Mouse (Mus musculus): Measurements from ENCODE around the gene Cep135. TPM values are rescaled to one million over a fixed set of nuclear protein-coding genes. Genes with fewer than 3 reads are reported as not detected.

Gene Cep135
- polyA plus RNA-seq, 2 experiments = 6.9 to 10.3 TPM

DNA sequence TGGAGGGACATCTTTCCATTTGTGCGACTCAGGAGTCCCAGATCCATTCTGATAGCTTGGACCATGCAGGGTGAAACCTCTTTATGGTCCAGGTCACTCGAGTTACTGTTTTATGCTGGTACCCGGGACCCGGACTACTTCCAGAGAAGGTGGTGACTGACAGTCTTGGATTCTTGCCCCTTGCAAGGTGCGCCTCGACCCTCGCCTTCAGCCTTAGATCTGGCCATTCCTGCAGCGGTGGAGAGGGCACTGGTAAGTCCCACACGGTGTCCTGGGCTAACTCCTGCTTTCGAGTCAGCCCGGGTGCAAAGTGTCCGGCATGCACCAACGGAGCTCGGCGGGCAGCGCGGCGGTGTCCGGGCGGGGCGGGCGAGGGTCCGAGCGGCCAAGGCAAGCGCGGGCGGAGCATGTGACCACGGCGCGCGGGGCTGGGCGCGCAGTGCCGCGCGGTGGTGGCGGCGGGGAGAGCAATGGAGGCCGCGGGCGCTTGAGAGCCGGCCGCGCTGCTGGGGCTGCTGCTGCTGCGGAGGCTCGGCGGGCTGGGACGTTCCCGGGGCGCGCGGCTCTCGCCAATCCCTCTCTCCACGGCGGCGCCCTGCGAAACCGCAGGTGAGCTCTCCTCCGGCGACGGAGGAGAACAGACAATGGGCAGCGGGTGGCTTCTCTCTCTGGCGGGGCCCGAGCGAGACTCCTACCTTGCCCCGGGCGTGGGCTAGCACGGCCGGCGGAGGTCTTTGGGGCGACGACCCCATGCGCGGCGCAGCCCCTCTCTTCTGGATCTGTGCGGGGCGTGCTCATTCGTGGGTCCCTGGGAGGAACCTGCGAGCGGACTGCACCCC is 69.0 kb downstream of the Cep135 start:
- Histone ChIP-seq H3K9ac (ENCODE audit: low read depth, low read length, severe bottlenecking) (peak overlapping the region; percentile 90), H3K4me2 (replicated peaks; ENCODE audit: low read depth, low read length, severe bottlenecking) (peak overlapping the region; percentile 96), H3K36me3 (ENCODE audit: control insufficient read depth, insufficient read depth, low read length) (no peaks in the 10 kb centered on the region), H3K9me3 (ENCODE audit: control insufficient read depth, low read length) (no peaks in the 10 kb centered on the region), H3K4me1 (ENCODE audit: control insufficient read depth, insufficient read depth, low read length) (peaks cover 8% of the 10 kb centered on the region), H3K4me3 (replicated peaks; ENCODE audit: low read length) (peak overlapping the region; percentile 78), H3K27me3 (ENCODE audit: control insufficient read depth, insufficient read depth, low read length) (no peaks in the 10 kb centered on the region), H3K27ac (replicated peaks; ENCODE audit: low read depth, low read length) (peak overlapping the region; percentile 83)
- DNase-seq (ENCODE audit: low spot score) = peak; percentile 65
- 0 out of 2 replicates have a peak, but pooled peaks have one; percentile 24 for TF ChIP-seq POLR2A (IDR thresholded peaks at IDR 0.05; ENCODE audit: borderline replicate concordance, extremely low read depth, insufficient read depth, insufficient read length)
- ATAC-seq (ENCODE audit: low FRiP score, low read depth) = peak; percentile 90
- WGBS = 2% methylated on average over 69 of the region's 80 CpGs

DNA sequence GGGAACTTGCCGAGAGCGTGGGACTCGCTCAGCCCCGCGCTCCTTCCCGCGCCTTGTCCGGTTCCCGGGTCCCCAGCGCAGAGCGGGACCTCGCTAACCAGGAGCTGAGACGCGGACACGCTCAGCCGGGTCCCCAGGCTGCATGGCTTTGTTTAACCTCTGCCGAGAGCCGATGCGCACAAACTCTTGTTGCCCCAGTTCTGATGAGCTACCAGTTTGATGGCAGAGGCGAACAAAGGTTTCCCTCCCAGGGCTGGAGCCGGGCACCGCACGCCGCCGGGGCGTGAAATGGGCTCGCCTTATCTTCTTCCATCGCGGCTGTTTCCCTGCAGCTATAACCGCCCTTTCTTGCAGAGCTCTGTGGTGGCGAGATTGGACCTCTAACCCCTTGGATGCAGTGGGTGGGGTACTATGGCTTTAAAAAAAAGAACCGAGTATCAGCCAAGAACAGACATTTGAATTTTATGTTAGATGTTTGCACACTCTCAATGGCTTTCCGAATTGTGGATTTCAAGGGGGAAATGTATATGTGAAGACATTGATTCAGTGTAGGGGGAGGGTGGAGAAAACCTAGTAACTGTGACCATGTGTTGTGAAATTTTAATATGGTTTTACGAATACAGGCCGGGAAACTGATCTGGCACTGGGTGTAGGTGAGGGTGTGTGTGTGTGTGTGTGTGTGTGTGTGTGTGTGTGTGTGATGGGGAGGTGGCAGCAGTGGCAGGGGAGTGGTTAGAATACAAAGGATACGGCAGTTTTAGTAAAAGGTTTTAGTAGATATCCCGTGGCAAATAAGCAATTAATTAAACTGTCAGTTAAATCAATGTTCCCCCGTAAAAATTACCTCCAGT is 69.8 kb downstream of the Cep135 start:
- no peaks in the 10 kb centered on the region for H3K9me3 ChIP-seq (ENCODE audit: control insufficient read depth, low read length)
- H3K4me1 ChIP-seq (ENCODE audit: control insufficient read depth, insufficient read depth, low read length) = peaks cover 8% of the 10 kb centered on the region
- DNase-seq (ENCODE audit: low spot score) = peak; percentile 25
- peak overlapping the region; percentile 96 for H3K4me2 ChIP-seq (replicated peaks; ENCODE audit: low read depth, low read length, severe bottlenecking)
- TF ChIP-seq POLR2A (IDR thresholded peaks at IDR 0.05; ENCODE audit: borderline replicate concordance, extremely low read depth, insufficient read depth, insufficient read length) = peak; percentile 56; the same call in 1 of the 2 replicates
- peak overlapping the region; percentile 83 for H3K27ac ChIP-seq (replicated peaks; ENCODE audit: low read depth, low read length)
- ATAC-seq (ENCODE audit: low FRiP score, low read depth) = peak; percentile 66
- under 1% methylated on average over 38 of the region's 38 CpGs for WGBS
- peak overlapping the region; percentile 78 for H3K4me3 ChIP-seq (replicated peaks; ENCODE audit: low read length)
- H3K36me3 ChIP-seq (ENCODE audit: control insufficient read depth, insufficient read depth, low read length) = no peaks in the 10 kb centered on the region
- H3K9ac ChIP-seq (ENCODE audit: low read depth, low read length, severe bottlenecking) = peak overlapping the region; percentile 90
- H3K27me3 ChIP-seq (ENCODE audit: control insufficient read depth, insufficient read depth, low read length) = no peaks in the 10 kb centered on the region

DNA sequence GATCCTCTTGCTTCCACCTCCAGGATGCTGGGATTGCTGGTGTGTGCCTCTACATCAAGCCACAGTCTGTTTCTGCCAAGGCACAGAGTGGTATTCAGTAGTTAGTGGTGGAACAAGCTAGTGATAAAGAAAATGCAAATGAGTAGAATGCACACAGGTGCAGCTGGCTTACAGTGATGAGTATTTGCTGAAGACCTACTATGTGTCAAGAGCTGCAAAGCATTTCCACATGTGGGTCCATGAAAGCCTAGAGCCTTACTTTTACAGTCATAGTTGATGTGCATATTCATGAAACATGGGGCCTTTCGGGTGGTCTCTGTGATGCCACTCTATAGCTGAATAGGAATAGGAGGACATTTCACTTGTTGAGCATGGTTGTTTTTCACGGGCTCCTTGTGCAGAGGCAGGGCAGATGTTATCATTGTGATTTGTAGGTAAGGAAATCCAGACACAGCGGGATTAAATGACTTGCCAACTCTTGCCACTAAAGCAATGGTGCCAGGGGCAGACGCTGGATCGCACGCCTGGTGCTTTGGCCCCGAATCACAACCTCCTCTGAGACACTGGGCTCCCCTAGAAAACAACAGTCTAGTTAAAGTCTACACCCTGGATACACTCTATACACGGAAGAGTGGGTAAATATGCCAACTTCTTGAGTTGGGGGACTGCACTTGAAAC is 71.6 kb downstream of the Cep135 start:
- Histone ChIP-seq H3K27ac (replicated peaks; ENCODE audit: low read depth, low read length) (no peak overlapping the region), H3K36me3 (ENCODE audit: control insufficient read depth, insufficient read depth, low read length) (no peaks in the 10 kb centered on the region), H3K27me3 (ENCODE audit: control insufficient read depth, insufficient read depth, low read length) (no peaks in the 10 kb centered on the region), H3K4me3 (replicated peaks; ENCODE audit: low read length) (no peak overlapping the region), H3K4me1 (ENCODE audit: control insufficient read depth, insufficient read depth, low read length) (peaks cover 8% of the 10 kb centered on the region), H3K4me2 (replicated peaks; ENCODE audit: low read depth, low read length, severe bottlenecking) (no peak overlapping the region), H3K9ac (ENCODE audit: low read depth, low read length, severe bottlenecking) (no peak overlapping the region), H3K9me3 (ENCODE audit: control insufficient read depth, low read length) (no peaks in the 10 kb centered on the region)
- no peak for ATAC-seq (ENCODE audit: low FRiP score, low read depth)
- WGBS = 84% methylated on average over 8 of the region's 8 CpGs
- no peak for TF ChIP-seq POLR2A (IDR thresholded peaks at IDR 0.05; ENCODE audit: borderline replicate concordance, extremely low read depth, insufficient read depth, insufficient read length)
- DNase-seq (ENCODE audit: low spot score) = no peak

DNA sequence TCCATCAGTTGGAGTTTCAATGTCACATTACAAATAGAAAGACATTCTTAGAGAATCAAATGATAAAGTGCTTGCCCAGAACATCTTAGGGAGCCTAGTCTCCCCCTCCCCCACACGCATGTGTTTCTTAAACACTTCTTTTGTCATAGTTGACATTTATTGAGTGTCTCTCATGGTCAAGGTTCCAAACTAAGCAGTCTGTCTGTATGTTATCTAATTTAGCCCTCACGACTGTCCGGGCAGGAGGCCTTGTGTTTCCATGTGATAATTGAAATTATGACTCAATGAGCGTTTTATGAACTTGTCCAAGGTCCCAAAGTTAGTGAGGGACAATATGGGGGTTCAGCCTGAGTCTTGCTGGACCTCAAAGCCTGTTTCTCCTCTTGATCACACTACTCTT is 72.8 kb downstream of the Cep135 start:
- DNase-seq (ENCODE audit: low spot score) = no peak
- no peak overlapping the region for H3K4me2 ChIP-seq (replicated peaks; ENCODE audit: low read depth, low read length, severe bottlenecking)
- TF ChIP-seq POLR2A (IDR thresholded peaks at IDR 0.05; ENCODE audit: borderline replicate concordance, extremely low read depth, insufficient read depth, insufficient read length) = no peak
- no peak for ATAC-seq (ENCODE audit: low FRiP score, low read depth)
- no peaks in the 10 kb centered on the region for H3K9me3 ChIP-seq (ENCODE audit: control insufficient read depth, low read length)
- H3K27ac ChIP-seq (replicated peaks; ENCODE audit: low read depth, low read length) = no peak overlapping the region
- peaks cover 8% of the 10 kb centered on the region for H3K4me1 ChIP-seq (ENCODE audit: control insufficient read depth, insufficient read depth, low read length)
- H3K36me3 ChIP-seq (ENCODE audit: control insufficient read depth, insufficient read depth, low read length) = no peaks in the 10 kb centered on the region
- no peak overlapping the region for H3K9ac ChIP-seq (ENCODE audit: low read depth, low read length, severe bottlenecking)
- no peaks in the 10 kb centered on the region for H3K27me3 ChIP-seq (ENCODE audit: control insufficient read depth, insufficient read depth, low read length)
- 58% methylated on average over 4 of the region's 4 CpGs for WGBS
- no peak overlapping the region for H3K4me3 ChIP-seq (replicated peaks; ENCODE audit: low read length)

DNA sequence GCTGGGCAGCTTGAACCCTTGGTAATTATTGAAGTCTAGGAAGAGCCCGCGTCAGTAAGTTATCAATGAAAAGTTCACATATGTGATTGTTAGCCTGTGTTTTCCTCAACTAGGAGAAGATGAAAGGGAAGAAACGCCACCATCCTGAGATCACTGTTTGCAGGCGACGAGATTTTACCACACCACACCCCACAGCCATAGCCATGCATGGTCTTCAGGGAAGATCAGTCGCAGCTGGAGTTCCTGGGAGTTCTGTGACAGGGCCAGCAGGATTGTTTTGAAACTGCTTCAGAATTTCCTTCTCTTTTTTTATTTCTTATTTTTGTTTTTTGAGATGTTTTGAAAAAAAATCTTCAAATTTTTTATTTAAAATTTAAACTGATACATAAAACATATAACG is 76.4 kb downstream of the Cep135 start:
- ATAC-seq (ENCODE audit: low FRiP score, low read depth) = no peak
- 71% methylated on average over 7 of the region's 7 CpGs for WGBS
- no peak for TF ChIP-seq POLR2A (IDR thresholded peaks at IDR 0.05; ENCODE audit: borderline replicate concordance, extremely low read depth, insufficient read depth, insufficient read length)
- DNase-seq (ENCODE audit: low spot score) = no peak
- no peak overlapping the region for H3K9ac ChIP-seq (ENCODE audit: low read depth, low read length, severe bottlenecking)
- H3K27me3 ChIP-seq (ENCODE audit: control insufficient read depth, insufficient read depth, low read length) = no peaks in the 10 kb centered on the region
- H3K36me3 ChIP-seq (ENCODE audit: control insufficient read depth, insufficient read depth, low read length) = no peaks in the 10 kb centered on the region
- H3K4me3 ChIP-seq (replicated peaks; ENCODE audit: low read length) = no peak overlapping the region
- peaks cover 8% of the 10 kb centered on the region for H3K4me1 ChIP-seq (ENCODE audit: control insufficient read depth, insufficient read depth, low read length)
- no peaks in the 10 kb centered on the region for H3K9me3 ChIP-seq (ENCODE audit: control insufficient read depth, low read length)
- no peak overlapping the region for H3K4me2 ChIP-seq (replicated peaks; ENCODE audit: low read depth, low read length, severe bottlenecking)
- no peak overlapping the region for H3K27ac ChIP-seq (replicated peaks; ENCODE audit: low read depth, low read length)
